Mouse (Mus musculus): ENCODE data around the gene Phgdh.

The Phgdh gene

GRCm38 (mm10) chr3:98343235-98343634 lies 3.4 kb upstream of the Phgdh start:
- DNase-seq (ENCODE audit: low spot score): no peak

- DNase-seq (ENCODE audit: low spot score): no peak
Measured at GRCm38 (mm10) chr3:98340818-98341594, 1.2 kb upstream of the Phgdh start.

GRCm38 (mm10) chr3:98339097-98339705 lies 589 bp downstream of the Phgdh start:
- no peak for DNase-seq (ENCODE audit: low spot score)

- no peak for DNase-seq (ENCODE audit: low spot score)
Measured at GRCm38 (mm10) chr3:98338584-98339041, 1.2 kb downstream of the Phgdh start.

- no peak for DNase-seq (ENCODE audit: low spot score)
Measured at GRCm38 (mm10) chr3:98336661-98337654, 2.8 kb downstream of the Phgdh start.

GRCm38 (mm10) chr3:98335886-98336285 lies 3.9 kb downstream of the Phgdh start:
- DNase-seq (ENCODE audit: low spot score): no peak

- DNase-seq (ENCODE audit: low spot score): no peak
Measured at GRCm38 (mm10) chr3:98335331-98335730, 4.5 kb downstream of the Phgdh start.

- no peak for DNase-seq (ENCODE audit: low spot score)
Measured at GRCm38 (mm10) chr3:98334010-98334409, 5.8 kb downstream of the Phgdh start.

GRCm38 (mm10) chr3:98324235-98324634 lies 15.6 kb downstream of the Phgdh start:
- no peak for DNase-seq (ENCODE audit: low spot score)

- no peak for DNase-seq (ENCODE audit: low spot score)
Measured at GRCm38 (mm10) chr3:98322209-98322608, 17.6 kb downstream of the Phgdh start.

- no peak for DNase-seq (ENCODE audit: low spot score)
Measured at GRCm38 (mm10) chr3:98319190-98319589, 20.6 kb downstream of the Phgdh start.

- no peak for DNase-seq (ENCODE audit: low spot score)
Measured at GRCm38 (mm10) chr3:98317143-98317542, 22.6 kb downstream of the Phgdh start.

GRCm38 (mm10) chr3:98315181-98315580 lies 24.6 kb downstream of the Phgdh start:
- DNase-seq (ENCODE audit: low spot score): no peak

GRCm38 (mm10) chr3:98313294-98314155 lies 26.3 kb downstream of the Phgdh start:
- DNase-seq (ENCODE audit: low spot score): no peak

- no peak for DNase-seq (ENCODE audit: low spot score)
Measured at GRCm38 (mm10) chr3:98312867-98313266, 26.9 kb downstream of the Phgdh start.

GRCm38 (mm10) chr3:98310456-98310855 lies 29.3 kb downstream of the Phgdh start:
- DNase-seq (ENCODE audit: low spot score): no peak

GRCm38 (mm10) chr3:98308606-98309005 lies 31.2 kb downstream of the Phgdh start:
- DNase-seq (ENCODE audit: low spot score): no peak

GRCm38 (mm10) chr3:98301761-98302160 lies 38.0 kb downstream of the Phgdh start:
- DNase-seq (ENCODE audit: low spot score): no peak

- no peak for DNase-seq (ENCODE audit: low spot score)
Measured at GRCm38 (mm10) chr3:98300266-98300665, 39.5 kb downstream of the Phgdh start.

- DNase-seq (ENCODE audit: low spot score): no peak
Measured at GRCm38 (mm10) chr3:98299391-98300100, 40.2 kb downstream of the Phgdh start.

- no peak for DNase-seq (ENCODE audit: low spot score)
Measured at GRCm38 (mm10) chr3:98295965-98296364, 43.8 kb downstream of the Phgdh start.

All from urinary bladder, postnatal 10 days (tissue).